Mouse (Mus musculus) thymus, adult 2 months (tissue): ENCODE measurements around the gene Rcan2. TPM values are rescaled to one million over a fixed set of nuclear protein-coding genes. Genes with fewer than 3 reads are reported as not detected.

Experiments
- DNase-seq: peaks from one replicate; pipeline ENCODE4 v3.0.0; 2021
- H3K27ac ChIP-seq: fragments of 200-500 bp; 2 replicates; pipeline ENCODE4 v1.5.1; 2012; ENCODE audit warnings: low read length, control low read depth; ENCODE audit not compliant: control insufficient read depth, insufficient read depth
- H3K27me3 ChIP-seq: fragments of 200-500 bp; 2 replicates; pipeline ENCODE4 v1.6.1; 2012; ENCODE audit warnings: mild to moderate bottlenecking, low read length, moderate library complexity, mixed read lengths; ENCODE audit not compliant: control insufficient read depth, insufficient read depth
- H3K36me3 ChIP-seq: fragments of 200-500 bp; 2 replicates; pipeline ENCODE4 v1.6.1; 2012; ENCODE audit warnings: mild to moderate bottlenecking, low read length, moderate library complexity; ENCODE audit not compliant: control insufficient read depth, insufficient read depth
- H3K4me1 ChIP-seq: fragments of 200-500 bp; replicated peaks from 2 replicates; pipeline ENCODE4 v1.6.1; 2012; ENCODE audit warnings: low read length; ENCODE audit not compliant: control insufficient read depth, insufficient read depth
- H3K4me3 ChIP-seq: fragments of 200-500 bp; 2 replicates; pipeline ENCODE4 v1.5.1; 2012; ENCODE audit warnings: mild to moderate bottlenecking, low read length, control low read depth, moderate library complexity; ENCODE audit not compliant: control insufficient read depth, insufficient read depth
- CTCF ChIP-seq: fragments of 200-500 bp; IDR thresholded peaks from 2 replicates; pipeline ENCODE4 v1.5.1; 2012; ENCODE audit warnings: mild to moderate bottlenecking, control low read depth, low read length, moderate library complexity, borderline replicate concordance; ENCODE audit not compliant: control insufficient read depth, poor library complexity, insufficient read depth; ENCODE audit errors: extremely low read depth
- POLR2A ChIP-seq: fragments of 200-500 bp; IDR thresholded peaks from 2 replicates; pipeline ENCODE4 v1.6.1; 2012; ENCODE audit warnings: mild to moderate bottlenecking, low read length, control low read depth, moderate library complexity; ENCODE audit not compliant: control insufficient read depth, poor library complexity, insufficient read depth; ENCODE audit errors: extremely low read depth
- WGBS: fragments of 180-500 bp; shearing (Covaris S2); methylation state at CpG from one replicate; pipeline ENCODE4 v1.1.7; 2018; 5-methylcytosine and 5-hydroxymethylcytosine counted together
- polyA plus RNA-seq: library from polyadenylated mRNA; depleted of rRNA; stranded (reverse); fragments of >200 nt; gene quantifications from 2 replicates; pipeline ENCODE4 v1.2.3, GENCODE M21; 2012

Rcan2 gene
- polyA plus RNA-seq, 1 experiment, result 6.4 TPM

GRCm38 (mm10) chr17:43903807-43904771 lies 102.9 kb downstream of the Rcan2 start:
- H3K36me3 ChIP-seq, result no peaks in the 10 kb centered on the region
- TF ChIP-seq CTCF, result no peak
- no peak for TF ChIP-seq POLR2A
- no peak overlapping the region for H3K4me3 ChIP-seq
- no peaks in the 10 kb centered on the region for H3K4me1 ChIP-seq
- H3K27me3 ChIP-seq, result no peaks in the 10 kb centered on the region
- no peak for DNase-seq
- 86% methylated on average over 9 of the region's 9 CpGs for WGBS
- no peak overlapping the region for H3K27ac ChIP-seq

GRCm38 (mm10) chr17:43904896-43905295 lies 103.7 kb downstream of the Rcan2 start:
- no peak overlapping the region for H3K27ac ChIP-seq
- 96% methylated on average over 7 of the region's 7 CpGs for WGBS
- DNase-seq, result no peak
- no peaks in the 10 kb centered on the region for H3K4me1 ChIP-seq
- TF ChIP-seq POLR2A, result no peak
- no peak for TF ChIP-seq CTCF
- H3K36me3 ChIP-seq, result no peaks in the 10 kb centered on the region
- no peak overlapping the region for H3K4me3 ChIP-seq
- H3K27me3 ChIP-seq, result no peaks in the 10 kb centered on the region

GRCm38 (mm10) chr17:43906728-43907127 lies 105.6 kb downstream of the Rcan2 start:
- H3K27me3 ChIP-seq, result no peaks in the 10 kb centered on the region
- H3K4me3 ChIP-seq, result no peak overlapping the region
- no peaks in the 10 kb centered on the region for H3K4me1 ChIP-seq
- no peak for DNase-seq
- TF ChIP-seq POLR2A (no peak), CTCF (no peak)
- H3K27ac ChIP-seq, result no peak overlapping the region
- no peaks in the 10 kb centered on the region for H3K36me3 ChIP-seq

GRCm38 (mm10) chr17:43916128-43916527 lies 115.0 kb downstream of the Rcan2 start:
- no peaks in the 10 kb centered on the region for H3K36me3 ChIP-seq
- H3K4me3 ChIP-seq, result no peak overlapping the region
- no peak overlapping the region for H3K27ac ChIP-seq
- WGBS, result 93% methylated on average over 8 of the region's 8 CpGs
- TF ChIP-seq POLR2A (no peak), CTCF (no peak)
- no peaks in the 10 kb centered on the region for H3K4me1 ChIP-seq
- DNase-seq, result no peak
- H3K27me3 ChIP-seq, result no peaks in the 10 kb centered on the region

- TF ChIP-seq CTCF (no peak), POLR2A (no peak)
- H3K4me1 ChIP-seq, result no peaks in the 10 kb centered on the region
Observed at GRCm38 (mm10) chr17:43917143-43917542, 116.0 kb downstream of the Rcan2 start.

GRCm38 (mm10) chr17:43929856-43930255 lies 128.7 kb downstream of the Rcan2 start:
- Histone ChIP-seq H3K27ac (no peak overlapping the region), H3K4me3 (no peak overlapping the region), H3K4me1 (no peaks in the 10 kb centered on the region), H3K36me3 (no peaks in the 10 kb centered on the region), H3K27me3 (no peaks in the 10 kb centered on the region)
- no peak for DNase-seq
- TF ChIP-seq CTCF (no peak), POLR2A (no peak)
- WGBS, result 95% methylated on average over 4 of the region's 4 CpGs

More at GRCm38 (mm10) chr17:43917143-43917542, 116.0 kb downstream of the Rcan2 start:
- Histone ChIP-seq H3K27ac (no peak overlapping the region), H3K36me3 (no peaks in the 10 kb centered on the region), H3K4me3 (no peak overlapping the region), H3K27me3 (no peaks in the 10 kb centered on the region)
- DNase-seq, result no peak
- 90% methylated on average over 5 of the region's 5 CpGs for WGBS

GRCm38 (mm10) chr17:43931731-43932130 lies 130.6 kb downstream of the Rcan2 start:
- H3K36me3 ChIP-seq, result no peaks in the 10 kb centered on the region
- H3K27ac ChIP-seq, result no peak overlapping the region
- H3K27me3 ChIP-seq, result no peaks in the 10 kb centered on the region
- no peak for DNase-seq
- H3K4me3 ChIP-seq, result no peak overlapping the region
- 97% methylated on average over 11 of the region's 11 CpGs for WGBS
- H3K4me1 ChIP-seq, result no peaks in the 10 kb centered on the region
- TF ChIP-seq CTCF (no peak), POLR2A (no peak)
